Mouse (Mus musculus) lung, postnatal 0 days (tissue): ENCODE measurements around the gene Ulk3.

Experiments
- CTCF ChIP-seq: IDR thresholded peaks from 2 replicates; pipeline ENCODE4 v1.5.1; 2016; ENCODE audit warnings: antibody characterized with exemption, mild to moderate bottlenecking
- EP300 ChIP-seq: IDR thresholded peaks from 2 replicates; pipeline ENCODE4 v1.6.1; 2016; ENCODE audit warnings: antibody characterized with exemption, mild to moderate bottlenecking, control low read depth

- no peak for TF ChIP-seq CTCF
- no peak for TF ChIP-seq EP300
Measured at GRCm38 (mm10) chr9:57644442-57644943, 55.2 kb downstream of the Ulk3 start.
